Mouse (Mus musculus): ENCODE results near the gene Cc2d2b. TPM values are rescaled to one million over a fixed set of nuclear protein-coding genes. Genes with fewer than 3 reads are reported as not detected.

Gene Cc2d2b
- total and polyA plus RNA-seq, 3 experiments = not detected

GRCm38 (mm10) chr19:40760071-40760470 is 11.5 kb downstream of the Cc2d2b start:
- in situ Hi-C loops (cut with MboI; ENCODE audit: low pct_ligation_motif_present, low pct_unique_long_range_greater_than_20kb, low sequenced_read_pairs) = loop anchor here (25.0 kb wide), 1 partner anchor 277 kb away; the partner anchor contains the start of gene Dntt

GRCm38 (mm10) chr19:40762023-40762759 is 13.6 kb downstream of the Cc2d2b start:
- H3K79me2 ChIP-seq (replicated peaks; ENCODE audit: control insufficient read depth, extremely low read depth, insufficient read depth, poor library complexity, severe bottlenecking) = no peaks in the 10 kb centered on the region
- no peak overlapping the region for H3K27ac ChIP-seq (ENCODE audit: insufficient read depth, low read depth)
- H3K4me1 ChIP-seq (ENCODE audit: control insufficient read depth in 1 of 2, insufficient read depth in 2 of 2) = peaks cover 3 to 5% of the 10 kb centered on the region in 2 experiments; a peak in 3 of 4 replicates
- no peak overlapping the region for H3K4me3 ChIP-seq (replicated peaks in 1 of 3; ENCODE audit: low read depth in 2 of 3, low read length in 2 of 3, poor library complexity in 1 of 3)
- no peak for DNase-seq (ENCODE audit: extremely low read depth)
- H3K36me3 ChIP-seq (replicated peaks in 1 of 2; ENCODE audit: control insufficient read depth in 1 of 2, insufficient read depth in 1 of 2, low read length in 1 of 2) = no peaks in the 10 kb centered on the region
- dilution Hi-C loops (cut with MboI; ENCODE audit: extremely low pct_ligation_motif_present, extremely low pct_unique_long_range_greater_than_20kb, low sequenced_read_pairs) (no loop called here), in situ Hi-C loops (cut with MboI; ENCODE audit: low pct_ligation_motif_present, low pct_unique_long_range_greater_than_20kb, low sequenced_read_pairs) (loop anchor here (25.0 kb wide), 1 partner anchor 275 kb away; the partner anchor contains the start of gene Dntt)
- no peaks in the 10 kb centered on the region for H3K9me3 ChIP-seq (replicated peaks; ENCODE audit: low read length)
- H3K9ac ChIP-seq (ENCODE audit: insufficient read depth, low read depth) = no peak overlapping the region
- no peak overlapping the region for H3K4me2 ChIP-seq (ENCODE audit: insufficient read depth, low read depth, poor library complexity, severe bottlenecking)
- no peak for TF ChIP-seq SIN3A (IDR thresholded peaks at IDR 0.05; ENCODE audit: low read length)
- TF ChIP-seq NRF1 (IDR thresholded peaks at IDR 0.05; ENCODE audit: low read depth, low read length) = peak; percentile 48; the same call in 1 of the 2 replicates
- no peak for TF ChIP-seq SMC3 (IDR thresholded peaks at IDR 0.05; ENCODE audit: low read depth, low read length)
- no peaks in the 10 kb centered on the region for H3K27me3 ChIP-seq (replicated peaks)

More at GRCm38 (mm10) chr19:40760071-40760470, 11.5 kb downstream of the Cc2d2b start:
- dilution Hi-C loops (cut with MboI; ENCODE audit: extremely low pct_ligation_motif_present, extremely low pct_unique_long_range_greater_than_20kb, low sequenced_read_pairs) = no loop called here
- H3K4me2 ChIP-seq (ENCODE audit: insufficient read depth, low read depth, poor library complexity, severe bottlenecking) = no peak overlapping the region
- H3K4me3 ChIP-seq (replicated peaks in 1 of 3; ENCODE audit: low read depth in 2 of 3, low read length in 2 of 3, poor library complexity in 1 of 3) = no peak overlapping the region
- H3K79me2 ChIP-seq (replicated peaks; ENCODE audit: control insufficient read depth, extremely low read depth, insufficient read depth, poor library complexity, severe bottlenecking) = no peaks in the 10 kb centered on the region
- no peaks in the 10 kb centered on the region for H3K36me3 ChIP-seq (replicated peaks in 1 of 2; ENCODE audit: control insufficient read depth in 1 of 2, insufficient read depth in 1 of 2, low read length in 1 of 2)
- no peaks in the 10 kb centered on the region for H3K27me3 ChIP-seq (replicated peaks)
- H3K9ac ChIP-seq (ENCODE audit: insufficient read depth, low read depth) = no peak overlapping the region
- no peak for TF ChIP-seq ZKSCAN1 (IDR thresholded peaks at IDR 0.05; ENCODE audit: borderline replicate concordance, low read depth, low read length)
- TF ChIP-seq MAFK (IDR thresholded peaks at IDR 0.05; ENCODE audit: insufficient replicate concordance, low read length) = no peak
- no peak for TF ChIP-seq MAZ (IDR thresholded peaks at IDR 0.05; ENCODE audit: low read depth, low read length)
- no peak for TF ChIP-seq BHLHE40 (IDR thresholded peaks at IDR 0.05; ENCODE audit: low read depth, low read length)
- TF ChIP-seq JUN (IDR thresholded peaks at IDR 0.05; ENCODE audit: insufficient read depth, low read depth, low read length) = no peak
- TF ChIP-seq POLR2A (IDR thresholded peaks at IDR 0.05; ENCODE audit: low read depth, low read length) = no peak
- TF ChIP-seq EP300 (IDR thresholded peaks at IDR 0.05; ENCODE audit: low read length) = no peak
- no peak for TF ChIP-seq UBTF (IDR thresholded peaks at IDR 0.05; ENCODE audit: low read depth, low read length)
- TF ChIP-seq JUND (conservative IDR thresholded peaks at IDR 0.05; ENCODE audit: low read depth, low read length) = no peak
- TF ChIP-seq GABPA (IDR thresholded peaks at IDR 0.05; ENCODE audit: insufficient replicate concordance, low read depth, low read length) = no peak
- TF ChIP-seq MXI1 (IDR thresholded peaks at IDR 0.05; ENCODE audit: low read depth, low read length) = no peak
- no peak for TF ChIP-seq TBP (conservative IDR thresholded peaks at IDR 0.05; ENCODE audit: low read depth, low read length)
- TF ChIP-seq SIN3A (IDR thresholded peaks at IDR 0.05; ENCODE audit: low read length) = no peak
- no peak for TF ChIP-seq POLR2AphosphoS2 (IDR thresholded peaks at IDR 0.05; ENCODE audit: low read depth, low read length)
- TF ChIP-seq HCFC1 (IDR thresholded peaks at IDR 0.05; ENCODE audit: low read depth, low read length) = no peak
- TF ChIP-seq RCOR1 (conservative IDR thresholded peaks at IDR 0.05; ENCODE audit: low read depth, low read length) = no peak
- no peak for TF ChIP-seq NELFE (IDR thresholded peaks at IDR 0.05; ENCODE audit: low read depth, low read length)
- TF ChIP-seq KAT2A (IDR thresholded peaks at IDR 0.05; ENCODE audit: insufficient replicate concordance, low read length) = no peak
- no peak overlapping the region for H3K27ac ChIP-seq (ENCODE audit: insufficient read depth, low read depth)
- DNase-seq (ENCODE audit: extremely low read depth) = no peak
- no peaks in the 10 kb centered on the region for H3K9me3 ChIP-seq (replicated peaks; ENCODE audit: low read length)
- H3K4me1 ChIP-seq (ENCODE audit: control insufficient read depth in 1 of 2, insufficient read depth in 2 of 2) = peaks cover 3 to 5% of the 10 kb centered on the region in 2 experiments; a peak in 3 of 4 replicates
